Mouse (Mus musculus): ENCODE measurements around the gene Fam120a.

- TF ChIP-seq EP300 (optimal IDR thresholded peaks at IDR 0.05) = no peak
- TF ChIP-seq CTCF (IDR thresholded peaks at IDR 0.05; ENCODE audit: low read depth) = peak; percentile 35
Observed at GRCm38 (mm10) chr13:48958608-48959007, 9.2 kb downstream of the Fam120a start.

Data from stomach, postnatal 0 days (tissue).